Mouse (Mus musculus) C2C12 (cell line): ENCODE results near the gene Fate1.

Experiments
- CTCF ChIP-seq: IDR thresholded peaks from one replicate; pipeline ENCODE4 v1.5.1; 2011; ENCODE audit not compliant: control insufficient read depth, insufficient read depth, insufficient read length
- FOSL1 ChIP-seq: IDR thresholded peaks from one replicate; pipeline ENCODE4 v1.8.0; 2011; ENCODE audit warnings: mild to moderate bottlenecking, low read length; ENCODE audit not compliant: poor library complexity, insufficient read depth, severe bottlenecking
- MYOD1 ChIP-seq: IDR thresholded peaks from one replicate; pipeline ENCODE4 v1.6.1; 2011; ENCODE audit warnings: low read depth; ENCODE audit not compliant: control insufficient read depth, insufficient read length
- MYOG ChIP-seq: IDR thresholded peaks from one replicate; pipeline ENCODE4 v1.6.1; 2011; ENCODE audit not compliant: control insufficient read depth, insufficient read length; ENCODE audit errors: extremely low read depth
- USF1 ChIP-seq: IDR thresholded peaks from one replicate; pipeline ENCODE4 v1.6.1; 2011; ENCODE audit warnings: low read depth, mild to moderate bottlenecking, control low read depth, moderate library complexity

- TF ChIP-seq CTCF: no peak
- TF ChIP-seq USF1: no peak
- TF ChIP-seq MYOD1: no peak
- TF ChIP-seq MYOG: no peak
- TF ChIP-seq FOSL1: no peak
These were observed 37.1 kb downstream of the Fate1 start for GRCm38 (mm10) chrX:72009930-72010329.
